Mouse (Mus musculus): ENCODE results near the gene Gpn3. TPM values are rescaled to one million over a fixed set of nuclear protein-coding genes. Genes with fewer than 3 reads are reported as not detected.

Gpn3 gene
- polyA plus RNA-seq (2015; fragmentation: Nextera tagmentation; extraction: Ambion mirVana) = 43.7 and 48.2 TPM in 2 replicates

GRCm38 (mm10) chr5:122371591-122372191, at the start of gene Gpn3:
Gene Gpn3 (plus strand): TSS chr5:122371876.

GRCm38 (mm10) chr5:122353807-122354491, 17.7 kb upstream of the Gpn3 start, which contains the start of the genes Rad9b and Vps29:
Gene Rad9b (minus strand): TSS chr5:122354233.
Gene Vps29 (plus strand): TSS chr5:122354369.

GRCm38 (mm10) chr5:122372192-122372769, 605 bp downstream of the Gpn3 start, which contains the start of gene Fam216a:
Gene Fam216a (minus strand): TSS chr5:122372364.

GRCm38 (mm10) chr5:122391786-122392180, 20.1 kb downstream of the Gpn3 start, which contains the start of gene Arpc3:
Gene Arpc3 (plus strand): TSS chr5:122391878.

GRCm38 (mm10) chr5:122421271-122422068, 49.8 kb downstream of the Gpn3 start, which contains the start of gene Anapc7:
Gene Anapc7 (plus strand): TSS chr5:122421693.

Other genes with a start within 250 kb of the Gpn3 start
- 0.72 TPM in 1 of 2 replicates, not detected in the other for gene Ccdc63, start 231.1 kb upstream of the Gpn3 start, polyA plus RNA-seq (2015; fragmentation: Nextera tagmentation; extraction: Ambion mirVana)
- 168 and 178 TPM in 2 replicates for gene Ppp1cc, start 213.6 kb upstream of the Gpn3 start, polyA plus RNA-seq (2015; fragmentation: Nextera tagmentation; extraction: Ambion mirVana)
- 0.79 and 1.2 TPM in 2 replicates for gene Hvcn1, start 165.1 kb upstream of the Gpn3 start, polyA plus RNA-seq (2015; fragmentation: Nextera tagmentation; extraction: Ambion mirVana)
- gene Tctn1, start 107.4 kb upstream of the Gpn3 start, polyA plus RNA-seq (2015; fragmentation: Nextera tagmentation; extraction: Ambion mirVana) = 4.8 and 6.6 TPM in 2 replicates
- gene Pptc7, start 87.5 kb upstream of the Gpn3 start, polyA plus RNA-seq (2015; fragmentation: Nextera tagmentation; extraction: Ambion mirVana) = 10.6 and 12.1 TPM in 2 replicates
- gene Rad9b, start 17.6 kb upstream of the Gpn3 start, polyA plus RNA-seq (2015; fragmentation: Nextera tagmentation; extraction: Ambion mirVana) = 14.6 and 19.7 TPM in 2 replicates
- gene Vps29, start 17.5 kb upstream of the Gpn3 start, polyA plus RNA-seq (2015; fragmentation: Nextera tagmentation; extraction: Ambion mirVana) = 351 and 379 TPM in 2 replicates
- gene Fam216a, start 488 bp downstream of the Gpn3 start, polyA plus RNA-seq (2015; fragmentation: Nextera tagmentation; extraction: Ambion mirVana) = 146 and 148 TPM in 2 replicates
- gene Arpc3, start 20.0 kb downstream of the Gpn3 start, polyA plus RNA-seq (2015; fragmentation: Nextera tagmentation; extraction: Ambion mirVana) = 128 and 133 TPM in 2 replicates
- gene Anapc7, start 49.8 kb downstream of the Gpn3 start, polyA plus RNA-seq (2015; fragmentation: Nextera tagmentation; extraction: Ambion mirVana) = 40.1 and 44.5 TPM in 2 replicates
- 66.1 and 68.0 TPM in 2 replicates for gene Atp2a2, start 130.3 kb downstream of the Gpn3 start, polyA plus RNA-seq (2015; fragmentation: Nextera tagmentation; extraction: Ambion mirVana)
- 59.2 and 63.2 TPM in 2 replicates for gene Ift81, start 242.6 kb downstream of the Gpn3 start, polyA plus RNA-seq (2015; fragmentation: Nextera tagmentation; extraction: Ambion mirVana)